Mouse (Mus musculus) olfactory bulb, adult 2 months (tissue): ENCODE measurements at regions not wholly inside any gene's neighbourhood (a gene's known extent, or its start where the extent isn't known, plus 50 kb on each side); places are given as distances from the start of the nearest gene placed in this dataset.
"Not testable (repeated sequence)": the region's sequence is repeated elsewhere in the genome, so short reads cannot be mapped to it uniquely, and the experiment has no call there.

Experiments used
- CTCF ChIP-seq: fragments of 200-500 bp; IDR thresholded peaks from 2 replicates; pipeline ENCODE4 v1.5.1; 2012; ENCODE audit warnings: low read depth, mild to moderate bottlenecking, low read length, moderate library complexity; ENCODE audit not compliant: insufficient read depth
- POLR2A ChIP-seq: fragments of 200-500 bp; IDR thresholded peaks from 2 replicates; pipeline ENCODE4 v1.6.1; 2012; ENCODE audit warnings: mild to moderate bottlenecking, low read depth, low read length, moderate library complexity; ENCODE audit not compliant: insufficient read depth

DNA sequence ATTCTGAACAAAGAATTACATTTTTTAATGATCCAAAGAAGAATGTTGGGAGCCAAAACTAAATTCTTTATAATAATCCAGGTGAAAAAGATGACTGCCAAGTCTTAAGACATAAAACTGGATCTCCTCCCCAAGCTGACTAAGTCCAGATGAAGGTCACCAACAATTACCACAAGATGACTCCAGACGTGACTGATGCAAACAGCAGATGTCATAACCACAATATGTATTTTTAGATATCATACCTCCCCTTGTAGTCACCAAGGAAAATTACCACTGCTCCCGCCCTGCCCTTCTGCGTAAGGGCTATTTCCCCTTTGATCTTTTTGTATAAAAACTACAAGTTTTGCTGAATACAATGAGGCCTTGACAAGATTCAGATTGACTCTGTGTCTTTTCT is 1110.4 kb downstream of the Basp1 start:
- not testable (repeated sequence) for TF ChIP-seq CTCF, POLR2A
